Mouse (Mus musculus) MEL (cell line): ENCODE measurements around the gene Tmem160. TPM values are rescaled to one million over a fixed set of nuclear protein-coding genes. Genes with fewer than 3 reads are reported as not detected.

Experiments used
- DNase-seq: peaks from one replicate; pipeline ENCODE4 v3.0.0; 2011; ENCODE audit warnings: low read depth, low spot score
- H3K27ac ChIP-seq: 2 replicates; pipeline ENCODE4 v1.5.1; 2012; ENCODE audit warnings: low read depth, mild to moderate bottlenecking, control low read depth, low read length, moderate library complexity; ENCODE audit not compliant: control insufficient read depth
- H3K27me3 ChIP-seq, 2 experiments: fragments of 150-350 bp in 1 of 2; sonication (generic) in 1 of 2; 2 replicates each; pipeline ENCODE4 v1.6.1; 2012; ENCODE audit warnings: low read length in 2 of 2, mild to moderate bottlenecking in 2 of 2, improper control_type of control experiment in 1 of 2, moderate library complexity in 1 of 2; ENCODE audit not compliant: insufficient read depth in 2 of 2, control insufficient read depth in 1 of 2
- H3K36me3 ChIP-seq, 2 experiments: 2 replicates each; pipeline ENCODE4 v1.6.1; 2012 to 2014; ENCODE audit warnings: low read length in 2 of 2, improper control_type of control experiment in 1 of 2, inconsistent platforms in 1 of 2, mild to moderate bottlenecking in 1 of 2; ENCODE audit not compliant: insufficient read depth in 2 of 2, control insufficient read depth in 1 of 2
- H3K4me1 ChIP-seq, 2 experiments: fragments of 150-350 bp in 1 of 2; sonication (generic) in 1 of 2; 2 replicates each; pipeline ENCODE4 v1.6.1; 2012; ENCODE audit warnings: low read length in 2 of 2, improper control_type of control experiment in 1 of 2, mild to moderate bottlenecking in 1 of 2; ENCODE audit not compliant: insufficient read depth in 2 of 2, control insufficient read depth in 1 of 2
- H3K4me3 ChIP-seq, 2 experiments: fragments of 150-350 bp in 1 of 2; sonication (generic) in 1 of 2; 2 replicates each; pipeline ENCODE4 v1.5.1; 2012; ENCODE audit warnings: low read depth in 2 of 2, low read length in 2 of 2, mild to moderate bottlenecking in 2 of 2, moderate library complexity in 2 of 2, control low read depth in 1 of 2, improper control_type of control experiment in 1 of 2; ENCODE audit not compliant: control insufficient read depth in 1 of 2, insufficient read depth in 1 of 2
- H3K79me2 ChIP-seq: 2 replicates; pipeline ENCODE4 v1.6.1; 2012; ENCODE audit warnings: mild to moderate bottlenecking, low read length, moderate library complexity; ENCODE audit not compliant: control insufficient read depth, poor library complexity, insufficient read depth
- H3K9ac ChIP-seq: 2 replicates; pipeline ENCODE4 v1.6.1; 2012; ENCODE audit warnings: low read depth, mild to moderate bottlenecking, control low read depth, low read length, moderate library complexity; ENCODE audit not compliant: control insufficient read depth, poor library complexity, severe bottlenecking
- H3K9me3 ChIP-seq: fragments of 150-350 bp; sonication (generic); replicated peaks from 2 replicates; pipeline ENCODE4 v1.6.1; 2012; ENCODE audit warnings: mild to moderate bottlenecking, low read length, improper control_type of control experiment, moderate library complexity; ENCODE audit not compliant: insufficient read depth
- CHD1 ChIP-seq: IDR thresholded peaks from 2 replicates; pipeline ENCODE4 v1.6.1; 2012; ENCODE audit warnings: low read depth, mild to moderate bottlenecking, inconsistent platforms, low read length, improper control_type of control experiment
- CHD2 ChIP-seq: IDR thresholded peaks from 2 replicates; pipeline ENCODE4 v1.6.1; 2011; ENCODE audit warnings: low read length, improper control_type of control experiment
- CTCF ChIP-seq, 3 experiments: IDR thresholded peaks in 2 of 3; conservative IDR thresholded peaks in 1 of 3; 2 replicates each; pipeline ENCODE4 v1.5.1; 2011 to 2012; ENCODE audit warnings: low read length in 3 of 3, low read depth in 2 of 3, mild to moderate bottlenecking in 2 of 3, improper control_type of control experiment in 1 of 3, inconsistent platforms in 1 of 3, mixed read lengths in 1 of 3, moderate library complexity in 1 of 3; ENCODE audit not compliant: control insufficient read depth in 1 of 3, insufficient read depth in 1 of 3, poor library complexity in 1 of 3, severe bottlenecking in 1 of 3
- E2F4 ChIP-seq: IDR thresholded peaks from 2 replicates; pipeline ENCODE4 v1.6.1; 2011; ENCODE audit warnings: low read depth, low read length, improper control_type of control experiment, borderline replicate concordance
- ELF1 ChIP-seq: IDR thresholded peaks from 2 replicates; pipeline ENCODE4 v1.6.1; 2014; ENCODE audit warnings: low read depth, mild to moderate bottlenecking, inconsistent platforms, low read length, improper control_type of control experiment, moderate library complexity
- ETS1 ChIP-seq: IDR thresholded peaks from 2 replicates; pipeline ENCODE4 v1.6.1; 2012; ENCODE audit warnings: low read depth, mild to moderate bottlenecking, inconsistent platforms, low read length, improper control_type of control experiment, moderate library complexity
- GABPA ChIP-seq: IDR thresholded peaks from 2 replicates; pipeline ENCODE4 v1.6.1; 2012; ENCODE audit warnings: low read depth, mild to moderate bottlenecking, inconsistent platforms, low read length, improper control_type of control experiment, moderate library complexity
- GATA1 ChIP-seq: IDR thresholded peaks from 2 replicates; pipeline ENCODE4 v1.6.1; 2011; ENCODE audit warnings: low read depth, low read length, improper control_type of control experiment
- HCFC1 ChIP-seq: IDR thresholded peaks from 2 replicates; pipeline ENCODE4 v1.6.1; 2012; ENCODE audit warnings: low read depth, mild to moderate bottlenecking, inconsistent platforms, low read length, improper control_type of control experiment, moderate library complexity
- JUND ChIP-seq: IDR thresholded peaks from 2 replicates; pipeline ENCODE4 v1.6.1; 2011; ENCODE audit warnings: low read depth, mild to moderate bottlenecking, improper control_type of control experiment, low read length
- KAT2A ChIP-seq: conservative IDR thresholded peaks from 2 replicates; pipeline ENCODE4 v1.6.1; 2012; ENCODE audit warnings: low read depth, low read length, improper control_type of control experiment, inconsistent platforms
- MAFK ChIP-seq: IDR thresholded peaks from 2 replicates; pipeline ENCODE4 v1.6.1; 2011; ENCODE audit warnings: low read depth, mild to moderate bottlenecking, low read length, improper control_type of control experiment, borderline replicate concordance
- MAX ChIP-seq: IDR thresholded peaks from 2 replicates; pipeline ENCODE4 v1.6.1; 2011; ENCODE audit warnings: low read length, improper control_type of control experiment
- MAZ ChIP-seq: IDR thresholded peaks from 2 replicates; pipeline ENCODE4 v1.6.1; 2012; ENCODE audit warnings: low read depth, mild to moderate bottlenecking, inconsistent platforms, low read length, improper control_type of control experiment
- MEF2A ChIP-seq: IDR thresholded peaks from 2 replicates; pipeline ENCODE4 v1.6.1; 2014; ENCODE audit warnings: low read depth, mild to moderate bottlenecking, inconsistent platforms, low read length, improper control_type of control experiment; ENCODE audit not compliant: poor library complexity, insufficient replicate concordance, severe bottlenecking; ENCODE audit errors: extremely low read depth
- MXI1 ChIP-seq: IDR thresholded peaks from 2 replicates; pipeline ENCODE4 v1.6.1; 2011; ENCODE audit warnings: mild to moderate bottlenecking, low read depth, low read length, improper control_type of control experiment
- MYB ChIP-seq: IDR thresholded peaks from 2 replicates; pipeline ENCODE4 v1.6.1; 2011; ENCODE audit warnings: mild to moderate bottlenecking, low read depth, low read length, improper control_type of control experiment
- MYC ChIP-seq: IDR thresholded peaks from 2 replicates; pipeline ENCODE4 v1.6.1; 2011; ENCODE audit warnings: low read depth, mild to moderate bottlenecking, low read length, improper control_type of control experiment, moderate library complexity
- NELFE ChIP-seq: IDR thresholded peaks from 2 replicates; pipeline ENCODE4 v1.6.1; 2011; ENCODE audit warnings: low read depth, low read length, improper control_type of control experiment
- NRF1 ChIP-seq: IDR thresholded peaks from 2 replicates; pipeline ENCODE4 v1.6.1; 2014; ENCODE audit warnings: low read depth, mild to moderate bottlenecking, inconsistent platforms, low read length, improper control_type of control experiment, moderate library complexity; ENCODE audit not compliant: poor library complexity, insufficient read depth, severe bottlenecking
- POLR2A ChIP-seq, 2 experiments: IDR thresholded peaks; 2 replicates each; pipeline ENCODE4 v1.6.1; 2011 to 2012; ENCODE audit warnings: low read length in 2 of 2, mild to moderate bottlenecking in 2 of 2, control low read depth in 1 of 2, improper control_type of control experiment in 1 of 2, low read depth in 1 of 2, moderate library complexity in 1 of 2; ENCODE audit not compliant: control insufficient read depth in 1 of 2, insufficient read depth in 1 of 2, poor library complexity in 1 of 2
- POLR2AphosphoS2 ChIP-seq: IDR thresholded peaks from 2 replicates; pipeline ENCODE4 v1.6.1; 2011; ENCODE audit warnings: low read length, improper control_type of control experiment
- POLR2AphosphoS5 ChIP-seq: IDR thresholded peaks from 2 replicates; pipeline ENCODE4 v1.6.1; 2012; ENCODE audit warnings: low read depth, borderline replicate concordance, mild to moderate bottlenecking, inconsistent platforms, low read length, moderate library complexity, mixed read lengths
- RAD21 ChIP-seq: IDR thresholded peaks from 2 replicates; pipeline ENCODE4 v1.6.1; 2011; ENCODE audit warnings: mild to moderate bottlenecking, low read depth, low read length, improper control_type of control experiment
- RCOR1 ChIP-seq: IDR thresholded peaks from 2 replicates; pipeline ENCODE4 v1.6.1; 2012; ENCODE audit warnings: low read depth, mild to moderate bottlenecking, inconsistent platforms, low read length, improper control_type of control experiment
- SIN3A ChIP-seq: IDR thresholded peaks from 2 replicates; pipeline ENCODE4 v1.6.1; 2012; ENCODE audit warnings: low read length, improper control_type of control experiment, inconsistent platforms
- SMC3 ChIP-seq: IDR thresholded peaks from 2 replicates; pipeline ENCODE4 v1.6.1; 2011; ENCODE audit warnings: low read depth, low read length, improper control_type of control experiment
- TAL1 ChIP-seq: IDR thresholded peaks from 2 replicates; pipeline ENCODE4 v1.6.1; 2012; ENCODE audit warnings: mild to moderate bottlenecking, inconsistent platforms, low read length, moderate library complexity, mixed read lengths
- TBP ChIP-seq: IDR thresholded peaks from 2 replicates; pipeline ENCODE4 v1.8.0; 2011; ENCODE audit warnings: low read depth, low read length, improper control_type of control experiment
- TCF12 ChIP-seq: IDR thresholded peaks from 2 replicates; pipeline ENCODE4 v1.6.1; 2014; ENCODE audit warnings: low read depth, mild to moderate bottlenecking, inconsistent platforms, low read length, improper control_type of control experiment, moderate library complexity
- UBTF ChIP-seq: IDR thresholded peaks from 2 replicates; pipeline ENCODE4 v1.6.1; 2012; ENCODE audit warnings: low read depth, mild to moderate bottlenecking, inconsistent platforms, low read length, improper control_type of control experiment, moderate library complexity, borderline replicate concordance; ENCODE audit not compliant: insufficient read depth
- USF1 ChIP-seq: IDR thresholded peaks from 2 replicates; pipeline ENCODE4 v1.6.1; 2014; ENCODE audit warnings: low read depth, mild to moderate bottlenecking, inconsistent platforms, low read length, improper control_type of control experiment, moderate library complexity
- USF2 ChIP-seq, 2 experiments: IDR thresholded peaks; 2 replicates each; pipeline ENCODE4 v1.6.1; 2011 to 2012; ENCODE audit warnings: improper control_type of control experiment in 2 of 2, low read length in 2 of 2, borderline replicate concordance in 1 of 2, inconsistent platforms in 1 of 2, low read depth in 1 of 2, mild to moderate bottlenecking in 1 of 2; ENCODE audit not compliant: insufficient read depth in 1 of 2
- ZC3H11A ChIP-seq: IDR thresholded peaks from 2 replicates; pipeline ENCODE4 v1.6.1; 2012; ENCODE audit warnings: low read depth, mild to moderate bottlenecking, inconsistent platforms, low read length, improper control_type of control experiment
- ZKSCAN1 ChIP-seq: IDR thresholded peaks from 2 replicates; pipeline ENCODE4 v1.6.1; 2012; ENCODE audit warnings: low read depth, mild to moderate bottlenecking, inconsistent platforms, low read length, improper control_type of control experiment, moderate library complexity
- ZMIZ1 ChIP-seq: IDR thresholded peaks from 2 replicates; pipeline ENCODE4 v1.6.1; 2012; ENCODE audit warnings: low read depth, mild to moderate bottlenecking, inconsistent platforms, low read length, improper control_type of control experiment, moderate library complexity
- ZNF384 ChIP-seq: IDR thresholded peaks from 2 replicates; pipeline ENCODE4 v1.6.1; 2012; ENCODE audit warnings: low read depth, mild to moderate bottlenecking, inconsistent platforms, low read length, improper control_type of control experiment
- polyA plus RNA-seq, 2 experiments: library from polyadenylated mRNA; stranded (reverse) in 1 of 2; unstranded in 1 of 2; fragments of >175 nt in 1 of 2; fragments of >200 nt in 1 of 2; gene quantifications; 2 replicates each; pipeline versions ENCODE4 v1.2.1 to v1.2.4; 2012; ENCODE audit warnings: low replicate concordance in 2 of 2, low read depth in 1 of 2; ENCODE audit not compliant: insufficient read length in 2 of 2, insufficient read depth in 1 of 2, missing spikeins in 1 of 2
- total RNA-seq: library from RNA; depleted of rRNA; stranded (reverse); fragments of 300-350 nt; gene quantifications from 2 replicates; pipeline ENCODE4 v1.2.3, GENCODE M21; 2012; rRNA removed

The Tmem160 gene
- total RNA-seq: 90.1 and 90.8 TPM in 2 replicates
- 10 to 100 TPM in 1 of 2 experiments, not detected in 1; 73.3 TPM for polyA plus RNA-seq

DNA sequence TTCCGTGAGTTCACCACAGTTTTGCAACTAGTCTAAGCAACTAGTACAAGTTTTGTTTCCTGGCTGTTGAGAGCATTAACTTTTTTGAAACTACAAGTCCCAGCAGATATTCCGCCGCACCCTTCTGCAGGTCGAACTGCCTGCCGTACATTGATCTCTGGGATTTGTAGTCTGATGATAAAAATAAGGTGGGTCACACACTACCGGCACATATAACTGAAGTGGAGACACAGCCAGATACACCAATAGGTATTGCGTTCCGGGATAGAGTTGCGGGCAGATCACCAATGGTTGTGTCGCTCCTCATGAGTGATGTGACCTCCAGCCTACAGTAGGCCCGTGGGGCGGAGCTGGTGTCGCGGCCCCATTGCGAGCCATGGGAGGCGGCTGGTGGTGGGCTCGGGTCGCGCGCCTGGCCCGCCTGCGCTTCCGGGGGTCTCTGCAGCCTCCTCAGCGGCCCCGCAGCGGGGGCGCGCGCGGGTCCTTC is at the start of gene Tmem160:
TSS of gene Tmem160 (plus strand) at position 193 of the 487 bp plus-strand sequence.
- peak; percentile 98 for DNase-seq
- peak within 1 kb of the TSS; percentile 62 to 82 for H3K4me3 ChIP-seq
- H3K4me1 ChIP-seq: peaks cover 1 to 13% of the 10 kb centered on the region in 2 experiments; a peak in 3 of 4 replicates
- no peaks in the 10 kb centered on the region for H3K27me3 ChIP-seq
- H3K79me2 ChIP-seq: no peaks in the 10 kb centered on the region; the same call in none of the 2 replicates
- H3K27ac ChIP-seq: peak within 1 kb of the TSS; percentile 61
- no peaks in the 10 kb centered on the region for H3K9me3 ChIP-seq
- peaks cover 0 to 5% of the 10 kb centered on the region in 2 experiments; a peak in 2 of 4 replicates for H3K36me3 ChIP-seq
- peak within 1 kb of the TSS; percentile 72 for H3K9ac ChIP-seq
- no peak for TF ChIP-seq NELFE
- TF ChIP-seq ELF1: peak; percentile 81
- TF ChIP-seq SIN3A: peak; percentile 80
- TF ChIP-seq JUND: no peak
- TF ChIP-seq ZNF384: no peak
- TF ChIP-seq NRF1: no peak
- TF ChIP-seq HCFC1: peak; percentile 99
- no peak for TF ChIP-seq GABPA
- TF ChIP-seq SMC3: no peak
- TF ChIP-seq MEF2A: no peak
- no peak for TF ChIP-seq MYB
- TF ChIP-seq POLR2AphosphoS5: no peak
- no peak for TF ChIP-seq ZMIZ1
- TF ChIP-seq MAZ: no peak
- TF ChIP-seq USF1: no peak
- TF ChIP-seq TCF12: no peak; the same call in 1 of the 2 replicates
- peak; percentile 38; the same call in 1 of the 2 replicates for TF ChIP-seq MYC
- TF ChIP-seq KAT2A: no peak; the same call in none of the 2 replicates
- TF ChIP-seq TBP: 0 out of 2 replicates have a peak, but pooled peaks have one; percentile 59
- TF ChIP-seq CTCF (IDR thresholded peaks at IDR 0.05 in 2 of 3, conservative IDR thresholded peaks at IDR 0.05 in 1 of 3; ENCODE audit: control insufficient read depth in 1 of 3, insufficient read depth in 1 of 3, low read depth in 2 of 3, low read length in 3 of 3, poor library complexity in 1 of 3, severe bottlenecking in 1 of 3): no peak
- no peak for TF ChIP-seq USF2 (IDR thresholded peaks at IDR 0.05; ENCODE audit: borderline replicate concordance in 1 of 2, insufficient read depth in 1 of 2, low read depth in 1 of 2, low read length in 2 of 2)
- TF ChIP-seq POLR2AphosphoS2: no peak
- no peak for TF ChIP-seq ZC3H11A
- no peak for TF ChIP-seq CHD1
- TF ChIP-seq RCOR1: no peak
- TF ChIP-seq UBTF: no peak
- no peak for TF ChIP-seq ETS1
- TF ChIP-seq TAL1: no peak
- no peak for TF ChIP-seq MAX
- no peak for TF ChIP-seq ZKSCAN1
- no peak for TF ChIP-seq RAD21
- no peak for TF ChIP-seq MXI1
- peak; percentile 39; the same call in 1 of the 2 replicates for TF ChIP-seq GATA1
- no peak for TF ChIP-seq MAFK
- peak; percentile 69 for TF ChIP-seq CHD2
- TF ChIP-seq E2F4: no peak
- TF ChIP-seq POLR2A (IDR thresholded peaks at IDR 0.05; ENCODE audit: control insufficient read depth in 1 of 2, insufficient read depth in 1 of 2, low read depth in 1 of 2, low read length in 2 of 2, poor library complexity in 1 of 2): no peak; a peak in 1 of 4 replicates
